Mouse (Mus musculus): ENCODE data around the gene 9530053A07Rik. TPM values are rescaled to one million over a fixed set of nuclear protein-coding genes. Genes with fewer than 3 reads are reported as not detected.

Gene 9530053A07Rik
- polyA plus RNA-seq, 1 experiment, result not detected

GRCm38 (mm10) chr7:28165406-28165805 is 36.1 kb downstream of the 9530053A07Rik start:
- no peak for TF ChIP-seq GATA1 (IDR thresholded peaks at IDR 0.05; ENCODE audit: low read length)

DNA sequence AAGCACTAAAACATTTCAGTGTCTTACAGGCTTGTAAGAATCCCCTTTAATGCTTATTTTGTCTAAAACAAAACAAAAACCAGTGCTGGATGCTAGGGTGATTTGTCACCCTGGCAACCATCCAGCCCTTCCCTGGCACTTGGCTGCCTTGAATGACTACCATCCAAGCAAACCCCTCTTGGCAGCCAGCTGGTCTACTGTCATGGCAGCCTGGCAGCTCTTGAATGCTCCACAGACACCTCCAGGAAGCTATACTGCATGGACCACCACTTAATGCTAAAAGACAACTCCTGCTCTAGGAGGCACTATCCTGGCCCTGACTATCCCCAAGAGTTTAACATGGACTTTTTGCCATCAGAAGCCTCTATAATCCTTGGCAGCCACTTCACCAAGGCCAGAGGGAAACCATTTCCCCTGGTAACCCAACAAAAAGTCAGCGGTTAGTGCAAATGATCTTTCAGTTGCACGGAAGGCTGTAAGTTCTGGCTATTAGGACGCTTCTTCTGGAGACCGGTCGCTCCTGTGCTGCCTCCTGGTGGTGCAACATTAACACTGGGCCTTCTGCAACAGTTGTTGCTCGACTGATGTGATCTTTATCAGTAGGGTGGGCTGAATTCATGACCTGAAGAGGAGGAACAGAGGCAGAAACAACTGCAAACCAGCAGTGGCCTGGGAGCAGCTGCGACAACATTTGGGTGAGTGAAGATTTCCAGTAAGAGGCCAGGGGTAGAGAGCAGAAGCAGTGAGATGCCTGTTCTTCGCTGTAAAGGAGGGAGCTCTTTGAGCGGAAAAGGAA is 39.3 kb downstream of the 9530053A07Rik start:
- no peak for TF ChIP-seq GATA1 (IDR thresholded peaks at IDR 0.05; ENCODE audit: low read length)

- TF ChIP-seq GATA1 (IDR thresholded peaks at IDR 0.05; ENCODE audit: low read length), result no peak
Measured at GRCm38 (mm10) chr7:28169489-28170422, 40.5 kb downstream of the 9530053A07Rik start, which contains the start of gene Fbl. TSS of gene Fbl (plus strand) at chr7:28169710.

GRCm38 (mm10) chr7:28175358-28175757 is 46.1 kb downstream of the 9530053A07Rik start:
- no peak for TF ChIP-seq GATA1 (IDR thresholded peaks at IDR 0.05; ENCODE audit: low read length)

- TF ChIP-seq GATA1 (IDR thresholded peaks at IDR 0.05; ENCODE audit: low read length), result no peak
Measured at GRCm38 (mm10) chr7:28179228-28179627, 50.0 kb downstream of the 9530053A07Rik start, which contains the start of gene Dyrk1b. TSS of gene Dyrk1b (plus strand) at chr7:28179469.

GRCm38 (mm10) chr7:28179741-28180377 is 50.6 kb downstream of the 9530053A07Rik start:
- TF ChIP-seq GATA1 (IDR thresholded peaks at IDR 0.05; ENCODE audit: low read length), result no peak

GRCm38 (mm10) chr7:28180890-28181289 is 51.6 kb downstream of the 9530053A07Rik start:
- TF ChIP-seq GATA1 (IDR thresholded peaks at IDR 0.05; ENCODE audit: low read length), result no peak

DNA sequence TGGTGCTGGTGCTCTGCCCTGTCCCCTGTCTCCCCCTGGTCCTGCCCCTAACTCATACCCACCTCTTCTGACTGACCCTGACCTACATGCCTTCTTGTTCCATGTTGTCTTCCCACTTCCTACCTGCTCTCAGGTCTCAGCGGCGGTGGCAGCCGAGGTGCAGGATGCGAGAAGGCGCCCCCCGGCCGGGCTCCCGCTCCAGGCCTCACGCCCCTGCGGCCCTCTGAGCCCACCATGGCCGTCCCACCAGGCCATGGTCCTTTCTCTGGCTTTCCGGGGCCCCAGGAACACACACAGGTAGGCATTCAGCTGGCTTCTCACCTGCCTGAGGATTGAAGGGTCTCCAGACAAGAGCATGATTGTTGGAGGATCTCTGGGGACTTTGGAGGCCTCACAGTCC is 52.1 kb downstream of the 9530053A07Rik start:
- TF ChIP-seq GATA1 (IDR thresholded peaks at IDR 0.05; ENCODE audit: low read length), result no peak

DNA sequence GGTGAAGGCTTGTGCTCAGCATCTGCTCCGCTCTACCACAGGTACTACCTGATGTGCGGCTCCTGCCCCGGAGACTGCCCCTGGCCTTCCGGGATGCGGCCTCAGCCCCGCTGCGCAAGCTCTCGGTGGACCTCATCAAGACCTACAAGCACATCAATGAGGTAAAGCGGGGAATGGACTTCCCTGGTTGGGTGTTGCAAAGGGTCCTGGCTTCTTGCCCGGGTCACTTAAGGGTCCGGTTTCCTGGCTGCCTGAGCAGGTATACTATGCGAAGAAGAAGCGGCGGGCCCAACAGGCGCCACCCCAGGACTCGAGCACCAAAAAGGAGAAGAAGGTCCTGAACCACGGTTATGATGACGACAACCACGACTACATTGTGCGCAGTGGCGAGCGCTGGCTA is 53.1 kb downstream of the 9530053A07Rik start:
- no peak for TF ChIP-seq GATA1 (IDR thresholded peaks at IDR 0.05; ENCODE audit: low read length)

- no peak for TF ChIP-seq GATA1 (IDR thresholded peaks at IDR 0.05; ENCODE audit: low read length)
Measured at GRCm38 (mm10) chr7:28185884-28186283, 56.6 kb downstream of the 9530053A07Rik start.

GRCm38 (mm10) chr7:28186631-28187030 is 57.4 kb downstream of the 9530053A07Rik start:
- no peak for TF ChIP-seq GATA1 (IDR thresholded peaks at IDR 0.05; ENCODE audit: low read length)

DNA sequence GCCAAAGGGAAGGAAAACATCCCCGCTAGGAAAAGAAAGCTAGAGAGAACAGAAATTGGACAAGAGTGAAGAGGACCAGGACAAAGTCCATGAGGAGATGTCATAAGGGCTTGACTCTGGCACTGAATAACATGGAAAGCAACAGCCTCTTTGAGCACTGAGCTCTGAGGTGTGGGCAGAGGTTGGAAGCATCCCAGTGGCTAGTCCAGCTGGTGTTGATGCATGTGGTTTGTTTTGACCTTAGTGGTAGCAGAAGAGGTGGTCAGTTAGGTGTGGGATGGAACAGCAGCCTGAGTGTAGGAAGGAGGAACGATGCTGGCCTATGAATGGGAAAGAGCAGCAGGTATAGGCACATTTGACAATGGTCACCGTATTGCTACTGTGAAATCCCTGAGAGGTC is 62.2 kb downstream of the 9530053A07Rik start:
- no peak for TF ChIP-seq GATA1 (IDR thresholded peaks at IDR 0.05; ENCODE audit: low read length)

DNA sequence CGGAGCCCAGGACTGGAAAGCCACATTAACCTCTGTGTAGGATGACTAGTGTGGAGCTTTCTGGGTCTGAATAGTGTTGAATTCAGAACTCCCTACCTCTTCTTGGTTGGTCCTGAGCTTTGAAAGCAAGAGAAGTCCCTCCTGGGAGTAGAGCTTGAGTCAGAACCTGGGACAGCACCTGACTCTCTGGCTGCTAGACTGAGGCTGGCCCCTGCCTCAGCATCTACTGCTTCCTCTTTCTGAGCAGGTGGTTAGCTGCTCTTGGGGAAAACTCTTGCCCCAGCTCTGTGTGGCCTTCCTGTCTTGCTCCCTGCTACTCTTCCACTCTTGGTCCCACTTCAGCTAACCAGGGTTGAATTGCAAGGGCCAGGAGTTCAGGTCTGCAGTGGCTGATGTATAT is 62.6 kb downstream of the 9530053A07Rik start:
- TF ChIP-seq GATA1 (IDR thresholded peaks at IDR 0.05; ENCODE audit: low read length), result no peak

DNA sequence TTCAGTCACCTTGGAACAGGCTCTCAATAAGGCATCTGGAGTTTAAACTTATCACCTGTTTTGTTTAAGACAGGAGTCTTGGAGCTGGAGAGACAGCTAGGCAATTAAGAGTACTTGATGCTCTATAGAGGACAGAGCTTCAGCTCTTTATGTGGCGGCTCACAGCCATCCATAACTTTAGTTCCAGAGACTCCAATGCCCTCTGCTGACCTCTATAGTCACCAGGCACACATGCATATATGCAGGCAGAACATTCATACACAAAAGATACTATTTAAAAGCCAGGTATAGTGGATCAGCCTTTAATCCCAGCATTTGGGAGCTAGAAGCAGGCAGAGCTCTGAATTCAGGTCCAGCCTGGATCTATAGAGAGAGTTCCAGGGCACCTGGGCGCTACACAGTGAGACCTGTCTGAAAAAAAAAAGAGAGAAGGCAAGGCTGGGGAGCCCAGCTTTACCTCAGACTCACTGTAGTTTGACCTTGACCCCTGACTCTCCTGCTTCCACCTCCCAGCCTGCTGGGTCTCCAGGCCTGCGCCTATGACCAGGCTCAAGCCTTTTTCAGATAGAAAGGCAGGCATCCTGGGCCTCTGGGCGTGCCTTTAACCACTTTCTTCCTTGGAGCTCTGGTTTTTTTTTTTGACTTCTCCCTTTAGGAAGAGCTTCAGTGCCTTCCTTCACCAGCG is 66.3 kb downstream of the 9530053A07Rik start:
- no peak for TF ChIP-seq GATA1 (IDR thresholded peaks at IDR 0.05; ENCODE audit: low read length)

- TF ChIP-seq GATA1 (IDR thresholded peaks at IDR 0.05; ENCODE audit: low read length), result no peak
Measured at GRCm38 (mm10) chr7:28196528-28196927, 67.3 kb downstream of the 9530053A07Rik start.
